ENCODE assay signal across 11 mouse cellular contexts in genomic region chr4:10774557-10775215, GRCm38 (mm10).
A peak's percentile ranks its signal among the peaks of the same experiment; 100 is the strongest.
DNase-seq lines count a peak whose midpoint lies in the region; ATAC-seq and TF ChIP-seq lines count a peak whose summit lies in the region.
"Had no signal": no experiment of that assay in that cellular context is flagged by ENCODE, and none has a peak within 500 bp of the region (broad histone marks: within the 10 kb centered on the region; RNA-seq: fewer than 3 reads in every experiment).

No protein-coding gene starts in this region.

- intact Hi-C loops in gastrocnemius, adult 2 months (cut with DNase I): no loop called here

- H3K9me3 ChIP-seq in heart, embryonic 10.5 days: no peaks in the 10 kb centered on the region
- H3K9me3 ChIP-seq in midbrain, embryonic 13.5 days: no peaks in the 10 kb centered on the region; the same call in 1 of the 2 replicates
- no peaks in the 10 kb centered on the region for H3K9me3 ChIP-seq in midbrain, embryonic 10.5 days (replicated peaks)
- no peaks in the 10 kb centered on the region for H3K9me3 ChIP-seq in neural tube, embryonic 11.5 days (ENCODE audit: control insufficient read depth, low read length)
- H3K9me3 ChIP-seq: hindbrain, embryonic 12.5 days; liver, embryonic 12.5 days had no signal

- no peak overlapping the region for H3K9ac ChIP-seq in midbrain, embryonic 13.5 days (replicated peaks)
- no peak overlapping the region for H3K9ac ChIP-seq in neural tube, embryonic 11.5 days (ENCODE audit: low read length)
- H3K9ac ChIP-seq: hindbrain, embryonic 12.5 days; liver, embryonic 12.5 days had no signal

- ATAC-seq in midbrain, embryonic 13.5 days: peak; percentile 65
- no peak for ATAC-seq in neural tube, embryonic 11.5 days (ENCODE audit: insufficient read depth, low FRiP score, low TSS enrichment)
- ATAC-seq: liver, embryonic 12.5 days had no signal

- no peak overlapping the region for H3K4me2 ChIP-seq in midbrain, embryonic 13.5 days (replicated peaks)
- H3K4me2 ChIP-seq in neural tube, embryonic 11.5 days (ENCODE audit: low read depth): no peak overlapping the region
- H3K4me2 ChIP-seq: hindbrain, embryonic 12.5 days; liver, embryonic 12.5 days had no signal

- no peaks in the 10 kb centered on the region for H3K36me3 ChIP-seq in heart, embryonic 10.5 days
- no peaks in the 10 kb centered on the region for H3K36me3 ChIP-seq in midbrain, embryonic 13.5 days
- no peaks in the 10 kb centered on the region for H3K36me3 ChIP-seq in midbrain, embryonic 10.5 days
- H3K36me3 ChIP-seq in neural tube, embryonic 11.5 days (ENCODE audit: control insufficient read depth, insufficient read depth, low read length): no peaks in the 10 kb centered on the region
- H3K36me3 ChIP-seq: hindbrain, embryonic 12.5 days; liver, embryonic 12.5 days had no signal

- peak; percentile 83 for DNase-seq in heart, embryonic 10.5 days (ENCODE audit: low spot score)
- no peak for DNase-seq in heart, adult 8-10 months (ENCODE audit: low spot score)
- DNase-seq in midbrain, embryonic 10.5 days (ENCODE audit: low spot score): no peak
- peak; percentile 47 for DNase-seq in gastrocnemius, adult 2 months
- peak; percentile 21 for DNase-seq in neural tube, embryonic 11.5 days (ENCODE audit: low spot score)
- DNase-seq in cerebellum, adult 18-20 months: no peak
- no peak for DNase-seq in right cerebral cortex, adult 2 months (ENCODE audit: low spot score in 2 of 2)
- DNase-seq: thymus, postnatal 25 days had no signal

- H3K4me3 ChIP-seq in heart, embryonic 10.5 days: no peak overlapping the region
- no peak overlapping the region for H3K4me3 ChIP-seq in midbrain, embryonic 13.5 days (replicated peaks)
- no peak overlapping the region for H3K4me3 ChIP-seq in midbrain, embryonic 10.5 days
- H3K4me3 ChIP-seq in gastrocnemius, adult 2 months: no peak overlapping the region
- no peak overlapping the region for H3K4me3 ChIP-seq in neural tube, embryonic 11.5 days (ENCODE audit: low read depth, low read length)
- H3K4me3 ChIP-seq: hindbrain, embryonic 12.5 days; liver, embryonic 12.5 days had no signal

- TF ChIP-seq CTCF in gastrocnemius, adult 2 months (IDR thresholded peaks at IDR 0.05): no peak

- 0 out of 2 replicates have a peak overlapping the region, but pooled peaks have one; percentile 22 for H3K27ac ChIP-seq in heart, embryonic 10.5 days
- no peak overlapping the region for H3K27ac ChIP-seq in midbrain, embryonic 13.5 days
- H3K27ac ChIP-seq in midbrain, embryonic 10.5 days (replicated peaks): no peak overlapping the region
- no peak overlapping the region for H3K27ac ChIP-seq in gastrocnemius, adult 2 months
- no peak overlapping the region for H3K27ac ChIP-seq in neural tube, embryonic 11.5 days (ENCODE audit: low read depth, low read length)
- H3K27ac ChIP-seq: hindbrain, embryonic 12.5 days; liver, embryonic 12.5 days had no signal

- no peaks in the 10 kb centered on the region for H3K27me3 ChIP-seq in heart, embryonic 10.5 days (ENCODE audit: insufficient read depth, poor library complexity, severe bottlenecking)
- no peaks in the 10 kb centered on the region for H3K27me3 ChIP-seq in midbrain, embryonic 13.5 days
- no peaks in the 10 kb centered on the region for H3K27me3 ChIP-seq in midbrain, embryonic 10.5 days (ENCODE audit: low read depth, poor library complexity, severe bottlenecking)
- H3K27me3 ChIP-seq in neural tube, embryonic 11.5 days (ENCODE audit: control insufficient read depth, insufficient read depth, low read length): no peaks in the 10 kb centered on the region
- H3K27me3 ChIP-seq: hindbrain, embryonic 12.5 days; liver, embryonic 12.5 days had no signal

- 30% methylated on average over 3 of the region's 3 CpGs for WGBS in heart, embryonic 10.5 days
- 54% methylated on average over 3 of the region's 3 CpGs for WGBS in midbrain, embryonic 13.5 days
- WGBS in midbrain, embryonic 10.5 days: 48% methylated on average over 3 of the region's 3 CpGs
- WGBS in neural tube, embryonic 11.5 days: 47% methylated on average over 3 of the region's 3 CpGs

- peaks cover 5% of the 10 kb centered on the region; the same call in 1 of the 2 replicates for H3K4me1 ChIP-seq in heart, embryonic 10.5 days
- H3K4me1 ChIP-seq in midbrain, embryonic 13.5 days (replicated peaks): peaks cover 6% of the 10 kb centered on the region; the same call in 1 of the 2 replicates
- no peaks in the 10 kb centered on the region for H3K4me1 ChIP-seq in midbrain, embryonic 10.5 days
- H3K4me1 ChIP-seq in neural tube, embryonic 11.5 days (ENCODE audit: control insufficient read depth, insufficient read depth, low read length): no peaks in the 10 kb centered on the region
- H3K4me1 ChIP-seq: liver, embryonic 12.5 days had no signal

Comparison
In these comparisons a context has a peak if more than half of its experiments do, and no peak if none do; other contexts are left out.
1. DNase-seq: peak in heart, embryonic 10.5 days (single experiment), gastrocnemius, adult 2 months (single experiment) and neural tube, embryonic 11.5 days (single experiment); none in heart, adult 8-10 months (single experiment), midbrain, embryonic 10.5 days (single experiment), cerebellum, adult 18-20 months (0 of 2) and right cerebral cortex, adult 2 months (0 of 2).